Mouse (Mus musculus): ENCODE results near the gene Matn4. TPM values are rescaled to one million over a fixed set of nuclear protein-coding genes. Genes with fewer than 3 reads are reported as not detected.

Gene Matn4
- polyA plus RNA-seq, 1 experiment: 2.5 TPM

GRCm38 (mm10) chr2:164443460-164444000, 38.6 kb upstream of the Matn4 start, which contains the start of gene Sdc4:
Gene Sdc4, minus strand, starts transcription at chr2:164443887.
- DNase-seq (ENCODE audit: low read depth): peak; percentile 45
- TF ChIP-seq POLR2A (IDR thresholded peaks at IDR 0.05; ENCODE audit: borderline replicate concordance, extremely low read depth, insufficient read depth, insufficient read length, poor library complexity, severe bottlenecking): no peak
- TF ChIP-seq CTCF (IDR thresholded peaks at IDR 0.05; ENCODE audit: borderline replicate concordance, extremely low read depth, insufficient read depth, insufficient read length): no peak

- DNase-seq (ENCODE audit: low read depth): peak; percentile 85
- TF ChIP-seq CTCF (IDR thresholded peaks at IDR 0.05; ENCODE audit: borderline replicate concordance, extremely low read depth, insufficient read depth, insufficient read length) (no peak), POLR2A (IDR thresholded peaks at IDR 0.05; ENCODE audit: borderline replicate concordance, extremely low read depth, insufficient read depth, insufficient read length, poor library complexity, severe bottlenecking) (peak; percentile 73; the same call in 1 of the 2 replicates)
Observed at GRCm38 (mm10) chr2:164443051-164443437, 38.1 kb upstream of the Matn4 start.

GRCm38 (mm10) chr2:164442315-164443050, 37.5 kb upstream of the Matn4 start:
- TF ChIP-seq POLR2A (IDR thresholded peaks at IDR 0.05; ENCODE audit: borderline replicate concordance, extremely low read depth, insufficient read depth, insufficient read length, poor library complexity, severe bottlenecking) (no peak), CTCF (IDR thresholded peaks at IDR 0.05; ENCODE audit: borderline replicate concordance, extremely low read depth, insufficient read depth, insufficient read length) (no peak)
- DNase-seq (ENCODE audit: low read depth): no peak

GRCm38 (mm10) chr2:164441731-164442130, 36.8 kb upstream of the Matn4 start:
- TF ChIP-seq CTCF (IDR thresholded peaks at IDR 0.05; ENCODE audit: borderline replicate concordance, extremely low read depth, insufficient read depth, insufficient read length): no peak
- TF ChIP-seq POLR2A (IDR thresholded peaks at IDR 0.05; ENCODE audit: borderline replicate concordance, extremely low read depth, insufficient read depth, insufficient read length, poor library complexity, severe bottlenecking): no peak
- DNase-seq (ENCODE audit: low read depth): no peak

- no peak for DNase-seq (ENCODE audit: low read depth)
- TF ChIP-seq CTCF (IDR thresholded peaks at IDR 0.05; ENCODE audit: borderline replicate concordance, extremely low read depth, insufficient read depth, insufficient read length): no peak
Observed at GRCm38 (mm10) chr2:164441155-164441554, 36.2 kb upstream of the Matn4 start.

- TF ChIP-seq CTCF (IDR thresholded peaks at IDR 0.05; ENCODE audit: borderline replicate concordance, extremely low read depth, insufficient read depth, insufficient read length) (no peak), POLR2A (IDR thresholded peaks at IDR 0.05; ENCODE audit: borderline replicate concordance, extremely low read depth, insufficient read depth, insufficient read length, poor library complexity, severe bottlenecking) (no peak)
- no peak for DNase-seq (ENCODE audit: low read depth)
Observed at GRCm38 (mm10) chr2:164440314-164440713, 35.4 kb upstream of the Matn4 start.

GRCm38 (mm10) chr2:164439001-164439421, 34.1 kb upstream of the Matn4 start:
- TF ChIP-seq POLR2A (IDR thresholded peaks at IDR 0.05; ENCODE audit: borderline replicate concordance, extremely low read depth, insufficient read depth, insufficient read length, poor library complexity, severe bottlenecking): no peak
- no peak for TF ChIP-seq CTCF (IDR thresholded peaks at IDR 0.05; ENCODE audit: borderline replicate concordance, extremely low read depth, insufficient read depth, insufficient read length)
- no peak for DNase-seq (ENCODE audit: low read depth)

- no peak for DNase-seq (ENCODE audit: low read depth)
- TF ChIP-seq CTCF (IDR thresholded peaks at IDR 0.05; ENCODE audit: borderline replicate concordance, extremely low read depth, insufficient read depth, insufficient read length): no peak
- TF ChIP-seq POLR2A (IDR thresholded peaks at IDR 0.05; ENCODE audit: borderline replicate concordance, extremely low read depth, insufficient read depth, insufficient read length, poor library complexity, severe bottlenecking): no peak
Observed at GRCm38 (mm10) chr2:164438257-164438656, 33.3 kb upstream of the Matn4 start.

GRCm38 (mm10) chr2:164437710-164438109, 32.8 kb upstream of the Matn4 start:
- no peak for TF ChIP-seq POLR2A (IDR thresholded peaks at IDR 0.05; ENCODE audit: borderline replicate concordance, extremely low read depth, insufficient read depth, insufficient read length, poor library complexity, severe bottlenecking)
- TF ChIP-seq CTCF (IDR thresholded peaks at IDR 0.05; ENCODE audit: borderline replicate concordance, extremely low read depth, insufficient read depth, insufficient read length): no peak
- no peak for DNase-seq (ENCODE audit: low read depth)

GRCm38 (mm10) chr2:164436961-164437360, 32.0 kb upstream of the Matn4 start:
- no peak for DNase-seq (ENCODE audit: low read depth)
- TF ChIP-seq CTCF (IDR thresholded peaks at IDR 0.05; ENCODE audit: borderline replicate concordance, extremely low read depth, insufficient read depth, insufficient read length): no peak
- TF ChIP-seq POLR2A (IDR thresholded peaks at IDR 0.05; ENCODE audit: borderline replicate concordance, extremely low read depth, insufficient read depth, insufficient read length, poor library complexity, severe bottlenecking): no peak

GRCm38 (mm10) chr2:164436215-164436913, 31.4 kb upstream of the Matn4 start:
- no peak for DNase-seq (ENCODE audit: low read depth)
- TF ChIP-seq CTCF (IDR thresholded peaks at IDR 0.05; ENCODE audit: borderline replicate concordance, extremely low read depth, insufficient read depth, insufficient read length): no peak
- TF ChIP-seq POLR2A (IDR thresholded peaks at IDR 0.05; ENCODE audit: borderline replicate concordance, extremely low read depth, insufficient read depth, insufficient read length, poor library complexity, severe bottlenecking): no peak

All from brain, embryonic 14.5 days (tissue).